Mouse (Mus musculus) urinary bladder, postnatal 25 days (tissue): ENCODE results near the gene Prkd2.

Source experiments
- DNase-seq: peaks from one replicate; pipeline ENCODE4 v3.0.0; 2022; ENCODE audit warnings: low spot score

Gene Prkd2

GRCm38 (mm10) chr7:16917447-16917846, 74.7 kb downstream of the Prkd2 start:
- DNase-seq, result no peak

- DNase-seq, result no peak
Observed at GRCm38 (mm10) chr7:16918014-16918413, 75.3 kb downstream of the Prkd2 start.

DNA sequence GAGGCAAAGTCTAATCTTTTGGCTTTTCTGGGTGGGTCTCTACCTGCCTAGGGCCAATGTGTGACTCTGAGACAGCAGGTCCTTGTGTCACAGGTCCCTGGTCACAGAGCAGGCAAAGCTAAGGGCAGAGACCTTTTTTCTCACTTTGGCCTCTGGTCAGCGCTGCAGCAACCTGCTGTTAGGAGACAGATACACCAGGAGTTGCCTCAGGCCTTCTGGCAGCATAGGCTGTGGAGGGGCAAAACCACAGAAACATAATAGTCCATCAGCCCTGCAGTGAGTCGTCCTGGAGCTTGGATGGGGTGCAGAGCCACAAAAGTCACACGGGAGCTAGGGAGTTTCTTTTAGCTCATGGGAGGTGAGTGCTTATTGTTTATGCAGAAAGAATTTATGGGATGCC, 76.0 kb downstream of the Prkd2 start:
- DNase-seq, result no peak

DNA sequence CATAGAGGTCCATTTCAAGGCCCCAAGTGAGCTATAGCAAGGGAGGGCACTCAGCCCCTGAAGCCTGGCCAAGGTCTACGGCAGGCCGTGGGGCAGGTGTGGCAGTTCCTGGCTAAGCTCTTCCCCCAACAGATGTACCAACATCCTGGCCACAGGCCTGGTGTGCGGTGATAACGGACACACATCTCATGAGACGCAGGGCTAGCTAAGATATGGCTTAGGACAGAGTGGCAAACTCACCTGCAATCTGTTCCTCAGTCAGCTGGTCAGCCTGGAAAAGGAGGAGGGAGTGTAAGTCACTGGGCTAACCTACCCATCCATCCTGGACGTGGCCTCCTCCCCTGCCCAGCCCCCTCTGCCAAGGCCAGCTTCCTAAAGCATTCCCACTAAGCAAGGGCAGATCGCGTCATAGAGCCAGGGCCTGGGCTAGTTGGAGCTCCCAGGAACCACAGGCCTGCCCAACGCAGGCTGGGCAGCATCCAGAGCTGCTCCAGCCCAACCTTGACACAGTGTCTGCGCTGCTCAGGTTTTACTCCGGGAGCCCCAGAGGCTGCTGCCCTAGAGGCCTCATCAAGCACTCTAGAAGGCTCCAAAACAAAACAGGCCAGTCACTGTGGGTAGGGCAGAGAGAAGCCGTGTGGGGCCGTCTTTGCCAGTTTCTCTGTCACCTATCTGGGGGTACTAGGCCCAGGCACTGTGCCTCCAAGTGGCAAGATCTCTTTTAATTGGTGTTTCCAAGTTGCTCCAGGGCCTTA, 76.9 kb downstream of the Prkd2 start:
- DNase-seq, result no peak
